Mouse (Mus musculus): ENCODE measurements at regions not wholly inside any gene's neighbourhood (a gene's known extent, or its start where the extent isn't known, plus 50 kb on each side); places are given as distances from the start of the nearest gene placed in this dataset.

GRCm38 (mm10) chr2:8628007-8628406, 1118.6 kb upstream of the Celf2 start:
- DNase-seq = no peak

- no peak for DNase-seq
Measured at GRCm38 (mm10) chr2:8628485-8629208, 1119.3 kb upstream of the Celf2 start.

GRCm38 (mm10) chr2:8638082-8638481, 1128.7 kb upstream of the Celf2 start:
- DNase-seq = no peak

GRCm38 (mm10) chr2:8639282-8639681, 1129.9 kb upstream of the Celf2 start:
- DNase-seq = no peak

- DNase-seq = no peak
Measured at GRCm38 (mm10) chr2:8645463-8645862, 1136.1 kb upstream of the Celf2 start.

- no peak for DNase-seq
Measured at GRCm38 (mm10) chr2:8660544-8660943, 1151.2 kb upstream of the Celf2 start.

- DNase-seq = peak; percentile 70
Measured at GRCm38 (mm10) chr2:8673751-8674378, 1164.5 kb upstream of the Celf2 start.

GRCm38 (mm10) chr2:8675537-8675936, 1166.2 kb upstream of the Celf2 start:
- no peak for DNase-seq

GRCm38 (mm10) chr2:8676546-8676945, 1167.2 kb upstream of the Celf2 start:
- peak; percentile 24 for DNase-seq

GRCm38 (mm10) chr2:8690846-8691643, 1181.7 kb upstream of the Celf2 start:
- DNase-seq = no peak

- no peak for DNase-seq
Measured at GRCm38 (mm10) chr2:8729306-8729705, 1151.7 kb upstream of the 4930412O13Rik start.

- DNase-seq = peak; percentile 62
Measured at GRCm38 (mm10) chr2:8754142-8754541, 1126.9 kb upstream of the 4930412O13Rik start.

- DNase-seq = no peak
Measured at GRCm38 (mm10) chr2:8756546-8756945, 1124.5 kb upstream of the 4930412O13Rik start.

GRCm38 (mm10) chr2:8770636-8771035, 1110.4 kb upstream of the 4930412O13Rik start:
- DNase-seq = no peak

- no peak for DNase-seq
Measured at GRCm38 (mm10) chr2:8781152-8781935, 1099.7 kb upstream of the 4930412O13Rik start.

- no peak for DNase-seq
Measured at GRCm38 (mm10) chr2:8782225-8782624, 1098.8 kb upstream of the 4930412O13Rik start.

- DNase-seq = no peak
Measured at GRCm38 (mm10) chr2:8802061-8802460, 1079.0 kb upstream of the 4930412O13Rik start.

GRCm38 (mm10) chr2:8809609-8810008, 1071.4 kb upstream of the 4930412O13Rik start:
- DNase-seq = no peak

- no peak for DNase-seq
Measured at GRCm38 (mm10) chr2:8818127-8818526, 1062.9 kb upstream of the 4930412O13Rik start.

GRCm38 (mm10) chr2:8825406-8825805, 1055.6 kb upstream of the 4930412O13Rik start:
- no peak for DNase-seq
